Mouse (Mus musculus) C3H10T1/2 (cell line): ENCODE results near the gene Krt36. TPM values are rescaled to one million over a fixed set of nuclear protein-coding genes. Genes with fewer than 3 reads are reported as not detected.

Experiments used
- polyA plus RNA-seq, 2 experiments: library from polyadenylated mRNA; unstranded; fragments of >200 nt; fragmentation: generic; extraction: Trizol; gene quantifications; one replicate each; pipeline ENCODE4 v1.2.1; 2012; ENCODE audit warnings: missing spikeins in 2 of 2

Gene Krt36
- under 1 TPM; 0.06 to 0.08 TPM for polyA plus RNA-seq

GRCm38 (mm10) chr11:100105576-100106122 is at the start of gene Krt36:
Gene Krt36 (minus strand): TSS chr11:100105626.

GRCm38 (mm10) chr11:100148615-100149330 is 43.3 kb upstream of the Krt36 start, which contains the start of gene Krt19:
Gene Krt19 (minus strand): TSS chr11:100148665.

GRCm38 (mm10) chr11:100135731-100136130 is 30.3 kb upstream of the Krt36 start, which contains the start of gene Krt15:
Gene Krt15 (minus strand): TSS chr11:100135928.

GRCm38 (mm10) chr11:100121466-100121865 is 16.0 kb upstream of the Krt36 start, which contains the start of gene Krt13:
Gene Krt13 (minus strand): TSS chr11:100121566.

GRCm38 (mm10) chr11:100096141-100096540 is 9.3 kb downstream of the Krt36 start, which contains the start of gene Krt35:
Gene Krt35 (minus strand): TSS chr11:100096241.

GRCm38 (mm10) chr11:100087861-100088260 is 17.6 kb downstream of the Krt36 start, which contains the start of gene Krt32:
Gene Krt32 (minus strand): TSS chr11:100088226.

Other genes starting within 250 kb of the Krt36 start
- not detected for gene Gm11568, start 247.7 kb downstream of the Krt36 start, polyA plus RNA-seq
- gene Gm11559, start 241.2 kb downstream of the Krt36 start, polyA plus RNA-seq, result not detected
- not detected for gene Krtap9-1, start 232.2 kb downstream of the Krt36 start, polyA plus RNA-seq
- gene Gm11567, start 226.4 kb downstream of the Krt36 start, polyA plus RNA-seq, result not detected
- not detected for gene Krtap31-1, start 197.7 kb downstream of the Krt36 start, polyA plus RNA-seq
- not detected for gene Gm11565, start 190.9 kb downstream of the Krt36 start, polyA plus RNA-seq
- not detected for gene Krtap31-2, start 169.3 kb downstream of the Krt36 start, polyA plus RNA-seq
- not detected for gene Krtap9-5, start 157.2 kb downstream of the Krt36 start, polyA plus RNA-seq
- gene Krtap29-1, start 126.6 kb downstream of the Krt36 start, polyA plus RNA-seq, result not detected
- not detected for gene Krtap16-1, start 119.0 kb downstream of the Krt36 start, polyA plus RNA-seq
- not detected for gene Krtap17-1, start 111.6 kb downstream of the Krt36 start, polyA plus RNA-seq
- not detected for gene Krt33a, start 89.4 kb downstream of the Krt36 start, polyA plus RNA-seq
- under 1 TPM in 1 of 2 experiments, not detected in 1; 0.05 TPM for gene Krt33b, start 75.8 kb downstream of the Krt36 start, polyA plus RNA-seq
- not detected for gene Krt34, start 64.1 kb downstream of the Krt36 start, polyA plus RNA-seq
- gene Krt31, start 55.1 kb downstream of the Krt36 start, polyA plus RNA-seq, result not detected
- not detected for gene Krt32, start 17.4 kb downstream of the Krt36 start, polyA plus RNA-seq
- not detected for gene Krt35, start 9.4 kb downstream of the Krt36 start, polyA plus RNA-seq
- 1 to 10 TPM; 8.4 to 8.9 TPM for gene Krt13, start 15.9 kb upstream of the Krt36 start, polyA plus RNA-seq
- 10 to 100 TPM in 1 of 2 experiments, under 1 TPM in 1; 0.30 to 10.6 TPM for gene Krt15, start 30.3 kb upstream of the Krt36 start, polyA plus RNA-seq
- under 1 TPM; 0.40 to 0.42 TPM for gene Krt19, start 43.0 kb upstream of the Krt36 start, polyA plus RNA-seq
- gene Krt9, start 87.6 kb upstream of the Krt36 start, polyA plus RNA-seq, result not detected
- gene Krt14, start 101.9 kb upstream of the Krt36 start, polyA plus RNA-seq, result under 1 TPM; 0.21 to 0.26 TPM
- gene Krt16, start 143.3 kb upstream of the Krt36 start, polyA plus RNA-seq, result under 1 TPM; 0.26 to 0.29 TPM
- not detected for gene Krt17, start 155.4 kb upstream of the Krt36 start, polyA plus RNA-seq
- gene Krt42, start 164.2 kb upstream of the Krt36 start, polyA plus RNA-seq, result under 1 TPM; 0.02 to 0.05 TPM
- 1,000 to 10,000 TPM; 1,802 to 2,189 TPM for gene Eif1, start 214.3 kb upstream of the Krt36 start, polyA plus RNA-seq
- under 1 TPM in 1 of 2 experiments, not detected in 1; 0.07 TPM for gene Gast, start 228.8 kb upstream of the Krt36 start, polyA plus RNA-seq